Mouse (Mus musculus) hindbrain, postnatal 0 days (tissue): ENCODE measurements at regions not wholly inside any gene's neighbourhood (a gene's known extent, or its start where the extent isn't known, plus 50 kb on each side); places are given as distances from the start of the nearest gene placed in this dataset.

Experiments
- ATAC-seq: fragments of 200-750 bp; cut with Nextera tagmentation; 2 replicates; pipeline ENCODE4 v1.8.0; 2017; ENCODE audit warnings: mild to moderate bottlenecking, moderate TSS enrichment, moderate library complexity
- DNase-seq: peaks from one replicate; pipeline ENCODE4 v3.0.0-alpha.2; 2015; ENCODE audit warnings: low spot score
- H3K27ac ChIP-seq: fragments of 300-500 bp; sonication (generic); 2 replicates; pipeline ENCODE4 v1.5.1; 2014; ENCODE audit warnings: mild to moderate bottlenecking
- H3K27me3 ChIP-seq: fragments of 300-500 bp; sonication (generic); 2 replicates; pipeline ENCODE4 v1.6.1; 2014; ENCODE audit warnings: low read length, mixed read lengths; ENCODE audit not compliant: insufficient read depth
- H3K36me3 ChIP-seq: fragments of 300-500 bp; sonication (generic); 2 replicates; pipeline ENCODE4 v1.6.1; 2014; ENCODE audit warnings: low read length, mixed read lengths; ENCODE audit not compliant: insufficient read depth
- H3K4me1 ChIP-seq: fragments of 300-500 bp; sonication (generic); 2 replicates; pipeline ENCODE4 v1.6.1; 2014; ENCODE audit warnings: antibody characterized with exemption, low read length, mixed read lengths; ENCODE audit not compliant: insufficient read depth
- H3K4me2 ChIP-seq: fragments of 300-500 bp; sonication (generic); 2 replicates; pipeline ENCODE4 v1.6.1; 2014; ENCODE audit warnings: low read depth, mild to moderate bottlenecking, low read length, moderate library complexity, mixed read lengths
- H3K4me3 ChIP-seq: fragments of 300-500 bp; sonication (generic); 2 replicates; pipeline ENCODE4 v1.5.1; 2014; ENCODE audit warnings: low read length
- H3K9ac ChIP-seq: fragments of 300-500 bp; sonication (generic); replicated peaks from 2 replicates; pipeline ENCODE4 v1.6.1; 2014; ENCODE audit warnings: mild to moderate bottlenecking, low read length, moderate library complexity, mixed read lengths
- H3K9me3 ChIP-seq: fragments of 300-500 bp; sonication (generic); 2 replicates; pipeline ENCODE4 v1.6.1; 2016; ENCODE audit warnings: low read length, mixed read lengths
- CTCF ChIP-seq: IDR thresholded peaks from 2 replicates; pipeline ENCODE4 v1.5.1; 2016; ENCODE audit warnings: antibody characterized with exemption, control low read depth, low read depth
- WGBS: fragments of 180-500 bp; shearing (Covaris S2); extraction: QIAGEN DNeasy Blood & Tissue Kit; methylation state at CpG from one replicate; pipeline ENCODE4 v1.1.7; 2014; 5-methylcytosine and 5-hydroxymethylcytosine counted together

DNA sequence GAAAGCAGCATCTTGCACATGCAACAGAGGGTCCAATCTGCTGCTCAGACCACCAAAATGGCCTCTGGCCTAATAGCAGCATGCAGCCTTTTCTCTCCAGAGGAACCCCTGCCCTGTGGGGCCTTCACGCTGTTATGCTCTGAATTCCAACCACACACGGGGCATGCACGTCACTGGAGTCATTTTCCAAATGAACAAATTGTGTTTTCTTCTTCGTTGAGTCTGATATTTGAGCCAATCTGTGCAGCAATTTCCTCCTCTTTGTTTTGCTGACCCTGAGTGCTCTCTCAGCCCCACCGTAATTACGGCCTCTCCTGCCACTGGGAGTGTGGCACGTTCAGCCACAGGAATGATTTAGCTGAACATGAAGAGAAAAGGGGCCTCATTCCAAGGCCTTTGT is 174.3 kb upstream of the Klhl29 start:
- Histone ChIP-seq H3K36me3 (no peaks in the 10 kb centered on the region), H3K9me3 (no peaks in the 10 kb centered on the region), H3K27ac (peak overlapping the region; percentile 42; the same call in 1 of the 2 replicates), H3K9ac (no peak overlapping the region), H3K4me1 (peaks cover 2% of the 10 kb centered on the region; the same call in 1 of the 2 replicates), H3K27me3 (no peaks in the 10 kb centered on the region), H3K4me3 (no peak overlapping the region), H3K4me2 (no peak overlapping the region)
- WGBS, result 22% methylated on average over 7 of the region's 7 CpGs
- peak; percentile 29; the same call in 1 of the 2 replicates for ATAC-seq
- peak; percentile 39 for DNase-seq
- no peak for TF ChIP-seq CTCF

DNA sequence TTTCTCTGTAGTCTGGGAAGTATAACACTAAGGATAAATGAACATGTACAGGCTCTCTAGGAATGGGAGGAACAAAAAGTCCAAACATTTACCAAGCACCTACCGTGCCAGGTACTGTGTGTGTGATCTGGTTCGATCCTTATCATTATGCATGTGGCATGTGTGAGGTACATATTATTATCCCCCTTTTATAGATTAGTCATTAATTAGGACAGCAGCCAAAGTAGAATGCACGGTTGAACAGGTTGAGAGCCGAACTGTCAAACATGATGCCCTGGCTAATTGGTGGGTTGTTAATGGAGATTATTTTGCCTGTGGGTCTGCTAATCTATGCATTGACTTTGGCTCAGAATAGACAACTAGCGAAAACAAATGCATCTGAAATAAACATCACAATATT is 172.2 kb upstream of the Klhl29 start:
- WGBS, result 56% methylated on average over 5 of the region's 5 CpGs
- no peak for ATAC-seq
- no peak overlapping the region for H3K9ac ChIP-seq

DNA sequence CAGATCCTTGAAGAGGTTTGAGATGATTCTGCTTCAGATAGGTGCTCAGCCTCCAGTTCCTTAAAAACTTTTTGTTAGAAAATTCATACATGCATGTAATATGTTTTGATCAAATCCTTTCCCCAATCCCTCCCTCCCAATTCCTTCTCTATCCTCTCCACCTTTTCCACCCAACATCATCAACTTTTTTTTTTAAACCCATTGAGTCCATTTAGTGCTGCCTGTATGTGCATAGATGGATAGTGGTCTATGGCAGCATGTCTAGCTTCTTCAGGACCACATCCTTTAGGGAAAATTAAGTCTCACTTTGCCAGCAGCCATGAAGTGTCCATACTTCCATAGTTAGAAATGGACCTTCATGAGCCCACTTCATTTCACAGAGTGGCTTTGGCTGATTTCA is 167.2 kb upstream of the Klhl29 start:
- H3K4me3 ChIP-seq, result no peak overlapping the region
- no peak overlapping the region for H3K4me2 ChIP-seq
- no peak overlapping the region for H3K9ac ChIP-seq
- no peaks in the 10 kb centered on the region for H3K27me3 ChIP-seq
- DNase-seq, result no peak
- TF ChIP-seq CTCF, result no peak
- no peaks in the 10 kb centered on the region for H3K4me1 ChIP-seq
- H3K36me3 ChIP-seq, result no peaks in the 10 kb centered on the region
- H3K27ac ChIP-seq, result no peak overlapping the region
- H3K9me3 ChIP-seq, result no peaks in the 10 kb centered on the region
- no peak for ATAC-seq

More for the DNA sequence above, 172.2 kb upstream of the Klhl29 start:
- no peak overlapping the region for H3K4me2 ChIP-seq
- no peak overlapping the region for H3K4me3 ChIP-seq
- H3K27me3 ChIP-seq, result no peaks in the 10 kb centered on the region
- TF ChIP-seq CTCF, result no peak
- H3K36me3 ChIP-seq, result no peaks in the 10 kb centered on the region
- no peak overlapping the region for H3K27ac ChIP-seq
- no peak for DNase-seq
- peaks cover 2% of the 10 kb centered on the region; the same call in 1 of the 2 replicates for H3K4me1 ChIP-seq
- H3K9me3 ChIP-seq, result no peaks in the 10 kb centered on the region

DNA sequence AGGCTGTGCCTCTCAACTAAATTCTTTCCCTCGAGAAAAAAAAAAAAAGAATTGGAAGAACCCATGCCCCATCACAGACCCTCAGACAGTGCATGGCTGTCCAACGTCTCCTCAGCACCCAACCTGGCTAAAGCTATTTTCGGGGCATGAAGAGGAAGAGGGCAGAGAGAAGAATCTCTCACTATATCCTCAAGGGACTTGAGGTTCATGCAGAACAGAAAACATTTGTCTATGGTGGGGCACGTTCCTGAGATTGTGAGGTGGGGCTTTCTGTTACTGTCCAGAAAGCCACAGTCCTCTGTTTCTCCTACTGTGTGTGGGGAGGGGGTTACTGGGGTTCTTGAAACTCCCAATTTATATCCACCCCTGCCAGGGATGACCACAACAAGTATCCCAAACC is 120.8 kb upstream of the Klhl29 start:
- H3K4me3 ChIP-seq, result no peak overlapping the region
- ATAC-seq (no peak), DNase-seq (no peak)
- no peaks in the 10 kb centered on the region for H3K4me1 ChIP-seq
- no peaks in the 10 kb centered on the region for H3K9me3 ChIP-seq
- H3K27me3 ChIP-seq, result no peaks in the 10 kb centered on the region
- no peak overlapping the region for H3K9ac ChIP-seq
- 87% methylated on average over 4 of the region's 4 CpGs for WGBS
- no peak for TF ChIP-seq CTCF
- no peaks in the 10 kb centered on the region for H3K36me3 ChIP-seq
- H3K4me2 ChIP-seq, result no peak overlapping the region
- H3K27ac ChIP-seq, result no peak overlapping the region

DNA sequence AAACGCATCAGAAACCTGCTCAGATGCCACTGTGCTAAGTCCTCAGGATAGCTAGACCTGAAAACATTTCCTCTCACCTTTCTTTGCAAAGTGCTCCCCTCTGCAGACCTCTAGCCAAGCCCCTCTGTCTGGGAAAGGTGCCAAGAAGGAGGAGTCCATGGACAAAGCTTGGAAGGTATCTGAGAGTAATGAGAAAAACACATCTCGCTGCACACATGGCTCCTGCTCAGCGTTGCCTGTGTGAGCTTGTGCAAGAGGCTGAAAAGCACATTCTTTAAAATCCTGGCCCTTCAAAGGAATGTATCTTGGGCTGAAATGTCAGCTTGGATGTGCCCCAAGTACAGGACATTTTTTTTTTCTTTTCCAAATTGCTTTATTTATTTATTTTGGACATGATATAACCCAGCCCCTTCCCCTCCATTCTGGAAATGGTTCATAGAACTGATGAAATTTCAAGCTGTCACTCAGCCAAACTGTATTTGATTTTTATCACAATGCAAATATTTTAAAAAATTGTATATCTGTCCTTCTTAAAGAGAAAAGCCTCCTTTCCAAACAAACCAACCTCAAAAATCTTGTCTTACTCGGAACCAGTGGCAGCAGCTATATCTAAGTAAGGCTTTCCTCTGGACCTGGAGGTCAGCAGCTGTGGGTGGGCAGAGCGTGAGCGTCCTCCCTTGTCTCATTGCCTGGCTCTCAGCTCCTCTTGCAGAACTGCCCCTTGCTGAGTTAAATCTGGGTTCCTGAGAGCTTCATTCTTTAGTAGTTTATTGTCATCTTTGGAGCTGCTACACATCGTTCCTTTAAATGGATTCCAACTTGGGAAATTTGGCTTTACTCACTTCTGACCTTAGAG is 119.4 kb upstream of the Klhl29 start:
- H3K36me3 ChIP-seq, result no peaks in the 10 kb centered on the region
- H3K4me1 ChIP-seq, result no peaks in the 10 kb centered on the region
- H3K4me3 ChIP-seq, result no peak overlapping the region
- H3K9me3 ChIP-seq, result no peaks in the 10 kb centered on the region
- H3K4me2 ChIP-seq, result no peak overlapping the region
- 47% methylated on average over 7 of the region's 7 CpGs for WGBS
- no peaks in the 10 kb centered on the region for H3K27me3 ChIP-seq
- no peak for TF ChIP-seq CTCF
- H3K27ac ChIP-seq, result no peak overlapping the region
- DNase-seq, result peak; percentile 57
- ATAC-seq, result 0 out of 2 replicates have a peak, but pooled peaks have one; percentile 35
- H3K9ac ChIP-seq, result no peak overlapping the region

DNA sequence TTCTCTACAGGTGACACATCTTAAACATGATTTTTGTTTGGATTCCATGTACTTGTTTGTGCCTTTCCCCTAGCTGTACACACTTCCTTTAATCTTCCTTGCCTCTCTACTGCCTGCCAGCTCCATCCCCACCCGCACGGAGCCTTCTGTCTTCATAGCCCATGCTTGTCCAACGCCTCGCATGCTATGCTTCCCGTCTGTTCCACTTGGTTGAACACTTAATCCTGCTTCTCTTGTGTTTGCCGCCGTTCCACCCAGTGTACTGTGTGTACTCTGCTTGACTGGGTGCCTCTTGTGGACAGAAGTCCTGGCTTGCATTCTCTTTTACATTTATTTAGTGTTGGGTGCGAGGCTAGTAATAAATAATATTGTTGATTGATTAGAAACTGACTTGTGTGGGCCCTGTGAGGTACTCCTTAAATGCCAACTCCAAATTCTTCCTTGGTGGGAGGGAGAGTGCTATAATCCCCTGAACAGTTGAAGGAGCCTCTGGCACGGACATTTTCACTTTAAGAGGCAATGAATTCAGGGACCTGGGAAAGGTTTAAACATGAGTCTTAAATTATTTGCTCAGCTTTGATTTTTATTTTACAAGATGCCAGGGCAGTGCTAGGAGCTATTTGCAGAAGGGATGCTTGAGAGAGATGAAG is 88.9 kb upstream of the Klhl29 start:
- peak; percentile 50 for DNase-seq
- Histone ChIP-seq H3K4me1 (no peaks in the 10 kb centered on the region; the same call in 1 of the 2 replicates), H3K27ac (0 out of 2 replicates have a peak overlapping the region, but pooled peaks have one; percentile 22), H3K9ac (no peak overlapping the region), H3K36me3 (no peaks in the 10 kb centered on the region), H3K4me3 (no peak overlapping the region), H3K27me3 (no peaks in the 10 kb centered on the region), H3K9me3 (no peaks in the 10 kb centered on the region), H3K4me2 (no peak overlapping the region)
- no peak for TF ChIP-seq CTCF
- peak; percentile 86 for ATAC-seq
- WGBS, result 45% methylated on average over 9 of the region's 9 CpGs
